Mouse (Mus musculus) thymus, adult 2 months (tissue): ENCODE results near the gene Gpc6. TPM values are rescaled to one million over a fixed set of nuclear protein-coding genes. Genes with fewer than 3 reads are reported as not detected.

ENCODE experiments used
- DNase-seq: peaks from one replicate; pipeline ENCODE4 v3.0.0; 2021
- H3K27ac ChIP-seq: fragments of 200-500 bp; 2 replicates; pipeline ENCODE4 v1.5.1; 2012; ENCODE audit warnings: low read length, control low read depth; ENCODE audit not compliant: control insufficient read depth, insufficient read depth
- H3K27me3 ChIP-seq: fragments of 200-500 bp; 2 replicates; pipeline ENCODE4 v1.6.1; 2012; ENCODE audit warnings: mild to moderate bottlenecking, low read length, moderate library complexity, mixed read lengths; ENCODE audit not compliant: control insufficient read depth, insufficient read depth
- H3K36me3 ChIP-seq: fragments of 200-500 bp; 2 replicates; pipeline ENCODE4 v1.6.1; 2012; ENCODE audit warnings: mild to moderate bottlenecking, low read length, moderate library complexity; ENCODE audit not compliant: control insufficient read depth, insufficient read depth
- H3K4me1 ChIP-seq: fragments of 200-500 bp; replicated peaks from 2 replicates; pipeline ENCODE4 v1.6.1; 2012; ENCODE audit warnings: low read length; ENCODE audit not compliant: control insufficient read depth, insufficient read depth
- H3K4me3 ChIP-seq: fragments of 200-500 bp; 2 replicates; pipeline ENCODE4 v1.5.1; 2012; ENCODE audit warnings: mild to moderate bottlenecking, low read length, control low read depth, moderate library complexity; ENCODE audit not compliant: control insufficient read depth, insufficient read depth
- CTCF ChIP-seq: fragments of 200-500 bp; IDR thresholded peaks from 2 replicates; pipeline ENCODE4 v1.5.1; 2012; ENCODE audit warnings: mild to moderate bottlenecking, control low read depth, low read length, moderate library complexity, borderline replicate concordance; ENCODE audit not compliant: control insufficient read depth, poor library complexity, insufficient read depth; ENCODE audit errors: extremely low read depth
- POLR2A ChIP-seq: fragments of 200-500 bp; IDR thresholded peaks from 2 replicates; pipeline ENCODE4 v1.6.1; 2012; ENCODE audit warnings: mild to moderate bottlenecking, low read length, control low read depth, moderate library complexity; ENCODE audit not compliant: control insufficient read depth, poor library complexity, insufficient read depth; ENCODE audit errors: extremely low read depth
- WGBS: fragments of 180-500 bp; shearing (Covaris S2); methylation state at CpG from one replicate; pipeline ENCODE4 v1.1.7; 2018; 5-methylcytosine and 5-hydroxymethylcytosine counted together
- polyA plus RNA-seq: library from polyadenylated mRNA; depleted of rRNA; stranded (reverse); fragments of >200 nt; gene quantifications from 2 replicates; pipeline ENCODE4 v1.2.3, GENCODE M21; 2012

Gpc6 gene
- polyA plus RNA-seq, 1 experiment: 1.5 TPM

DNA sequence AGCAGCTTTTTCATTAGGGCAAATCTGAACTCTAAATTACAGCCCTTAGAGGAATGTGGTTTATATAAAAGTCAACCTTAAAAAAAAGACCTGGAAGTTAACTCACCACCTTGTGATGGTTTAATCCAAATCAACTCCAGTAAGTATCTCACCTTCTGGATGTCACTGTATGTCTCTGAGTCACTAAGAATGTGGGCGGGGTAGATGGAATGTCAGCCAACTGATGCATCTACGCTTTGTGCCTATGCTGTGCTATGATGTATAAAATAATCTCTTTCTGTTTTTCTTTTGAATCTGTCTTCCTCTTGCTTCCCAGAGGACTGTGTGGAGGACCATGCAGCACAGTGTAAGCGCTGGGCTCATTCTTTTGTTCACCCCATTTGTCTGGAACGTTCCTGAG, 966.9 kb downstream of the Gpc6 start:
- H3K4me3 ChIP-seq: no peak overlapping the region
- no peak overlapping the region for H3K27ac ChIP-seq
- DNase-seq: no peak
- WGBS: 87% methylated on average over 4 of the region's 4 CpGs
- no peaks in the 10 kb centered on the region for H3K4me1 ChIP-seq
- no peaks in the 10 kb centered on the region for H3K36me3 ChIP-seq
- no peak for TF ChIP-seq POLR2A
- no peak for TF ChIP-seq CTCF
- no peaks in the 10 kb centered on the region for H3K27me3 ChIP-seq

DNA sequence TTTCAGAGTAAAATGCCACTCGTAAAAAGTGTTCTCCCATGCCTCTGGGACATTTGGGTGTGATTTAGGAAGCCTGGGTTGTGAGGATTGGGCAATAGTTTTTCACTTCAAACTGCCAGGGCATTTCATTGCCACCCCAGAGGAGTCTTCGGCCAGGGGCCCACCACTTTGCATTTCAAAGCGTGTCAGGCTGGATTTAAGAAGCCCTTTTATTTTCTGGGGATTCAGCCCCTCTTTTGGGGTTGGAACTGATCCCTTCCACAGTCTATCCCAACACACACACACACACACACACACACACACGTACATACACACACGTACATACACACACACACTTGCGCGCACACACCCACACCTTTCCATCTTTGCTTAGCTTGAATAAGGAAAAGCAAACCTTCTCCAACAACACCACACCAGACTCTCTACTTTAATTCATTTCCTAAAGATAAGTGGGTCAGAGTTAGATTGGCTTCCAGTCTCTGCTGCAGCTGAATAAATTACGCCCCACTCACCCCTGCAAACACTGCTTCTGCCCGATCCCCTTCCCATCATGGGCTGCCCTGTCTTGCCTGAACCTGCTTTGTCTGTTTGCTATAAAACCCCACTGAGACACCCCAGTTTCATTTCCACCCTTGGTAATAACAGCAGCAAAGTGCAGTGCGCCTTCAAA, 969.9 kb downstream of the Gpc6 start:
- H3K4me3 ChIP-seq: no peak overlapping the region
- TF ChIP-seq CTCF (no peak), POLR2A (no peak)
- H3K4me1 ChIP-seq: no peaks in the 10 kb centered on the region
- H3K27ac ChIP-seq: no peak overlapping the region
- 92% methylated on average over 10 of the region's 10 CpGs for WGBS
- H3K36me3 ChIP-seq: no peaks in the 10 kb centered on the region
- no peaks in the 10 kb centered on the region for H3K27me3 ChIP-seq
- DNase-seq: no peak

DNA sequence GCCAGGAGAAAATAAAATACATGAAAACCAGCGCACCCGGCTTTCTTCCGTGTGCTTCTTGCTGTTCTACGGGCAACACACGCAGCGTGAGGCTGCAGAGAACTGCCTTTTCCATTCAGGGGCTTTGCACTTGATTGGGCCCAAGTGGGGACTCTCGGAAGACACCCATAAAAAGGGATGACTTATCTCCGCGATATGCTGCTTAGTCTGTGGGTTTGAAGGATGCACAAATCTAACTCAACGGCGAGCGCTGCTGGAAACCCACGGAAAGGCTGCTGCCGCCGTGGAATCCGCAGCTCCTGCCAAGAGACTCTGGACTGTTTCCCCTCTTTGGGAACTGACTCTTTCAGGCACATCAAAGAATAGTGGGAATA, 970.4 kb downstream of the Gpc6 start:
- H3K4me1 ChIP-seq: no peaks in the 10 kb centered on the region
- H3K36me3 ChIP-seq: no peaks in the 10 kb centered on the region
- no peak for DNase-seq
- H3K4me3 ChIP-seq: no peak overlapping the region
- H3K27ac ChIP-seq: no peak overlapping the region
- no peaks in the 10 kb centered on the region for H3K27me3 ChIP-seq
- 95% methylated on average over 16 of the region's 16 CpGs for WGBS
- TF ChIP-seq CTCF (no peak), POLR2A (no peak)

DNA sequence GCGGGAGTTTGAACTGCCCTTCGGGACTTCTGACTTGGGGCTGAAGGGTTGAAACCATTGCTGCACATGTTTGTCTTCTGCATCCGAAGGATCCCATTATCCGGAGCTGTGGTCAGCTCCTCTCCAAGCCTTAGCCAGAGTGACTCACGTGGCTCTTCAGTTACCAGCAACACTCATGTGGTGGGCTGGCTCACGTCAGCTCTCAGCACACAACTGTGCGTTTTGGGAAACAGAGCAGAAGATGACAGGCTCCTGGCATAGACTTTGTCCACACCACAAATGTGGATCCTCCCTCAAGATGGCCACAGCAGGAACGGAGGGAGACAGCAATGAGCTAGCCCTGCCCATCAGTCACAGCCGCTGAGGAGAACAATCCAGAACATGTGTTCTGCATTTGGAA, 979.2 kb downstream of the Gpc6 start:
- H3K27ac ChIP-seq: no peak overlapping the region
- DNase-seq: no peak
- H3K36me3 ChIP-seq: no peaks in the 10 kb centered on the region
- no peaks in the 10 kb centered on the region for H3K4me1 ChIP-seq
- TF ChIP-seq POLR2A: no peak
- no peak for TF ChIP-seq CTCF
- 93% methylated on average over 9 of the region's 9 CpGs for WGBS
- H3K27me3 ChIP-seq: no peaks in the 10 kb centered on the region
- no peak overlapping the region for H3K4me3 ChIP-seq

DNA sequence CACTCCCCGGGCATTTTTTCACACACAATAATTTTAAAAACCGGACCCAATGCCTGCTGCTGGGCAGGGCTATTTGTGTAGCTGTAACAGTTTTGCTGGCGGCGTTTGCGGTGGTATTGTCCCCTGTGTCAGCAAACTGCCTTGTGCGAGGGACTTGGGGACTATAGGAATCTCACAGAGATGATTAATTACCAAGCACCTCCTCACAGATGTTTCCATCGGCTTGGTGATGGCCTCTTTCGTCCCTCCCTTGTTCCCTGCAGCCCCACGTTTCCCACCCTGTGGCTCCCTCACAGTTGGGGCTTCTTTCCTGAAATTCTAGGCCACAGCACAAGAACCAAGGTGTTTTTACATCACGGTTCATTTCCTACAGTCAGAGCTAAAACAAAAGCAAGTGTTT, 980.6 kb downstream of the Gpc6 start:
- Histone ChIP-seq H3K36me3 (no peaks in the 10 kb centered on the region), H3K4me1 (no peaks in the 10 kb centered on the region), H3K27ac (no peak overlapping the region), H3K27me3 (no peaks in the 10 kb centered on the region), H3K4me3 (no peak overlapping the region)
- 83% methylated on average over 10 of the region's 10 CpGs for WGBS
- no peak for TF ChIP-seq CTCF
- no peak for TF ChIP-seq POLR2A
- DNase-seq: no peak

DNA sequence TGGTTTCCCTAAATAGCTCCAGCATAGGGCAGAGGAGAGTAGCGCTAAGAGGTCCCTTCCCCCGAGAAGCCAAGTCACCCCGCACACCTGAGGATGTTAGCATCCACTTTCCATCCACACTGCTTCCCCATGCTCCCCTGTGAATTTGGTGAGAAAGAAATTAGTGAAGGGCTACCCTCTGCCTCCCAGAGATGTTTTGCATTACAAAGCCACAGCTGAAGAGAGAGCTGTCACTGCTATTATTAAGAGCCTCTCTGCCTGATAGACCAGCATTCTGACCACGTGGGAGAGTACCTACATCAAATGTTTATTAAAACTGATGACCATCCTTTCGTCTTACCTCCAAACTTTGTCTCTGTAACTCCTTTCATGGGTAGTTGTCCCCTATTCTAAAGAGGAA, 981.2 kb downstream of the Gpc6 start:
- no peak overlapping the region for H3K4me3 ChIP-seq
- no peaks in the 10 kb centered on the region for H3K4me1 ChIP-seq
- H3K27me3 ChIP-seq: no peaks in the 10 kb centered on the region
- H3K27ac ChIP-seq: no peak overlapping the region
- no peak for TF ChIP-seq CTCF
- no peak for TF ChIP-seq POLR2A
- DNase-seq: no peak
- WGBS: 88% methylated on average over 5 of the region's 5 CpGs
- no peaks in the 10 kb centered on the region for H3K36me3 ChIP-seq
